Mouse (Mus musculus) urinary bladder, postnatal 36 days (tissue): ENCODE results near the gene Cobll1.

ENCODE experiments used
- DNase-seq, 2 experiments: peaks; one replicate each; pipeline ENCODE4 v3.0.0; 2022; ENCODE audit warnings: low spot score in 2 of 2, mixed read lengths in 1 of 2

Gene Cobll1

DNA sequence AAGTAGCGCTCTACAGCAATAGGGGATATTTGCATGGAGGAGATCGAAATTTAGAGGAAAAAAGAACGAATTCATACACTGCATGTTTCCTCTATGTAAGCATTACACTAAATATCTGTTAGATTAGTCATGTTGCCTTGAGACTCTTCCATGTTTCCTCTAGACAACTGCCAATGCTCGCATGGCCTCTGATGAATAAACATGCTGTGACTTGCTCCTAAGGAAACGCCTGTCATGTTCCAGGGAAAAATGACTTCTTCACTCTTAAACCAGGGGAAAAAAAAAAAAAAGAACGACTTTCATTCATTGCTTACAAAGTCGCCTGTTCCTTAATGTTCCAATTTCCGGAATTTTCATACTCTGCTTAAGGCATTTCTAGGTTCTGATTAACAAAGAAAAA, 2.1 kb downstream of the Cobll1 start:
- DNase-seq = no peak

- DNase-seq = no peak
These were observed 2.6 kb downstream of the Cobll1 start for GRCm38 (mm10) chr2:65236644-65237043.

- DNase-seq = peak; percentile 29 to 32
These were observed 6.3 kb downstream of the Cobll1 start for GRCm38 (mm10) chr2:65232756-65233535.

- DNase-seq = no peak
These were observed 10.8 kb downstream of the Cobll1 start for GRCm38 (mm10) chr2:65228426-65228825.

DNA sequence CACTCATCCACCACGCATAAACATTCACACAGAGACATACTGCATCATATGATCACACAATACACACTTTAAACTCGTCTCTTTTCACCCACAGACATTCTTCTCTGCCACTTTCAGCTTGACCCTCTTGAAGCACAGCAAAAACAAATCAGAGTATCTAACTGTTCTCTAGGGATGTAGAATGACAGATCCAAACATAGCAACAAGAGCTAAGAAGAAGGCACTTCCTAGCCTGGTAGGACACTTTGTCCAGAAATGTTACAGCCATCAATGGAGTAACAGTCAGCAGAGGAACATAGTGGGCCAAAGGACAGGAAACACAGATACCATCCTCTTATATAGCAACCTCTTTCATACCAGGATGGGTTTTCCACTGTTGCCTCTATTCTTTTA, 11.3 kb downstream of the Cobll1 start:
- DNase-seq = no peak

DNA sequence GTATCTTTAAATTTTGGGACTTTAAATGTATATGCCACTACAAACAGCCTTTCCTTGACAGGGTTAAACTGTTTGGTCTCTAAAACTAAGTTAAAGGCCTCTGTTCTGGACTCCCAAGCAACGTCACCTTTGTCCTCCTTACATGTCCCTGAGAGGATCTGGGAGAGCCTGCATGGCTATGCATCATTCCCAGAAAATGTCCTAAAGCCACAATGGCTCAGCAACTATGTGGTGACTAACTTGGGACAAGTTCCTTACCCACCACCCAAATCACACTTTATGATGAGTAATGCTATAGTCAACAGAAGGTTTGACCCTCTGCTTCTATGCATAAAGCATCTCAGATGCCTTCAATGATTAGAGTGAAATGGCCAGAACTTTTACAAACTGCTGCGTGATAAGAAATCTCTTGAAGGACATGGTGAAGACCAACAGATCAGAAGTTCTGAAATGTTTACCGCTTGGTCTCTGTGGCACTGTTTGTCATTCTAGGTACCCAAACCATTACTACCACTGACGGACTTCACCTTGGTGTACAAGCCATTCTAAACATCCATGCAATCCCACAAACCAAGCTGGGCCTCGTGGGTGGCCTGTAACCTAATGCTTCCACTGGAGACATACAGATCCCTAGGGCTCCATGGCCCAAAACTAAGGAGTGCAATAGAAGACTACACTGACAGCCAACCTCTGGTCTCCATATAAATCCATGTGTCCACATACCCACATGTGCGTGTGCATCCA, 11.9 kb downstream of the Cobll1 start:
- no peak for DNase-seq

DNA sequence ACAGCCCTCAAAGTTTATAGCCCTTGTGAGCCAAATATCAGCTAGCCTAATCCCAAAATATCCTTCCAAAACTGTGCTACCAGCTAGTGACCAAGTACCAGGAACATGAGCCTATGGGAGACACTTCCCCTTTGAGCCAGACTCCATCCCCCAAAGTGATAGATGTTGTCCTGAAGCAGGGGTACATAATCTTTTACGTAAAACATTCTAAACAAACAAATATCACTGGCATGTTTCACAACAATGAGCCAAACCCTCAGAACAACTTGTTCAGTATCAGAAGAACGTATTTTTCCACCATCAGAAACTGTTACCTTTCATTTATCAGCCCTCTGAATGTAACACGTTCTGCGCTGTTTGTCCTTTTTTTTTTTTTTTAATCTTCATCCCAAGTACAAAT, 12.7 kb downstream of the Cobll1 start:
- DNase-seq = no peak

DNA sequence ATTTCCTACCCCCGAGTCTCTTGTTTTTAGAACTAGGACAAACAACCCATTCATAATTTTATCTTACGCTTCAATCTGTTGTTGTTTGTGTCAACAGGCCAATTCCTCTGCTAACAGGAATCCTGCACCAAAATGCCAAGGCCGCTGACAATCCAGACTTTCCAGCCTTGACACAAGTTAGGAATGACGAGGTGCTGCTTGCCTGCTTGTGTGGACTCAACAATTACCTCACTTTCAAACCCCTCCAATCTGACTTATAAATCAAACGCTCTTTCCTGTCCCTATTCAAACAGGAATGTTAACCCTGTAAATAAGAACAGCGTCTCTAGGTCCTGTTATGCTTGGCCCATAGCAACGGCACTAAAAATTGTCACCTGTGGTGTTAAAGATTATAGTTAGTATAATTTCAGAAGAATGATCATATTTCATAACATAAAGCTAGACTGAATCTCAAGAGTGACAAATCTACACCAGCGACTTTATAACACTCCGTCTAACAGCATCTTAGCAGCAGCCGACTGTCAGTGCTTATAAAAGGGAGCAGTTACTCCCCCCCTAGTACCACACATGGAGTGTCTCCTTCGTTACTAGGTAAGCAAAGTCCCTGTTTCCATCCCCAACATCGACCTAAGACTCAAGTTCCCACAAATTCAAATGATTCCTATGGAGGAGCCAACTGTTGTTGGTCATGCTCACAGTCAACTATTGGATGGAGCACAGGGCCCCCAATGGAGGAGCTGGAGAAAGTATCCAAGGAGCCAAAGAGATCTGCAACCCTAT, 15.1 kb downstream of the Cobll1 start:
- no peak for DNase-seq

GRCm38 (mm10) chr2:65223012-65223411, 16.2 kb downstream of the Cobll1 start:
- DNase-seq = no peak

- no peak for DNase-seq
These were observed 17.6 kb downstream of the Cobll1 start for GRCm38 (mm10) chr2:65221646-65222045.

GRCm38 (mm10) chr2:65220563-65220962, 18.6 kb downstream of the Cobll1 start:
- DNase-seq = peak in 1 of 2 experiments; percentile 35

DNA sequence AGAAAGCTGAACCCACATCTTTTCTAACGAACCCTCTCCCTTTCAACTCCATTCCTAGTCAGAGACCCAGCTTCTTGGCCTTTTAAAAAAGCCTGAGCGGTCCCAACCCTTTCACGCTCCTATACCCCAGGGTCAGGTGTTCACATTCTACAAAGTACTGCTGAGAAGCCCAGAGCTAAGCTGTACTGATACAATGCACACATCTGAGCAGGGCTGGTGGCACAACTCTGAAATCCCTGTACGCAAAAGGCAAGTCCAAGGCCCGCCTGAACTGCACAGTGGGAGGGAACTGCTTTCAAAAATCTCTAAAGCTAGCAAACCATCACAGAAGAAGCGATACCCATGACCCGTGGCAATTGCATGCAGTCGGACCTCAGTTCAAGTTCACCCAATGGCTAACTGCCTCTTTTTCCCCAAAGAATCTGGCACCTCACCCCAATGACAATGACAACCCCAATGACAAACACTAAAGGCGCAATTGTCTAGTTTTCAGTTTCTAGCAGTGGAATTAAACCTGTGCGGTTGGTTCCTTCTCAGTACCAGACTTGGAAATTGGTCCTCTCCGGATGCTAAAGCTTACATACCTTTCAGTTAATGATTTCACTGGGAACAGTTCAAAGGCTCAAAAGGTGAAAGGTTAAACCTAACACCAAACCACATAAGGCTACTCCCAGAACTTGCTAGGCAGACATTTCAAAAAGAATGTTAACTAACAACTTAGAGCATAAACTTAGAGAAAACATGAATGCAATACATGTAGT, 19.6 kb downstream of the Cobll1 start:
- DNase-seq = no peak

DNA sequence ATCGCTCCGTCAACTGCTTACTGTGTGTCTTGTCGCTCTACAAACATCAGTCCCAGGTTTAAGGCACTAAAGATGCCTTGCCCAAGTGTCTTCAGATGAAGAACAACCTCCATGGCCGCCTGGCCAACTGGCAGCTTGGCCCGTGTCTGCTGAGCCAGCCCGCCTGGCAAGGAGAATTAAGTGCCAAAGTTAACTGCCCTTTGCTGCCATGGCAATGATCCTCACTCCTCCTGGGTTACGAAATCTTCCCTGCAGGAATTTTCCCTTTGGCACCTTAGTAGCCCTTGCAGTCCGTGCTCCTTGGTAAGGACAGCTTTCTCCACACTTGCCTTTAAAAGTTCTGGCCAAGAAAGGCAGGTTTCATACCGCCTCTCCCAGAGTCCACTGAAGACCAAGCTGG, 20.9 kb downstream of the Cobll1 start:
- DNase-seq = peak in 1 of 2 experiments; percentile 68

- no peak for DNase-seq
These were observed 21.5 kb downstream of the Cobll1 start for GRCm38 (mm10) chr2:65217677-65218076.

GRCm38 (mm10) chr2:65216163-65216562, 23.0 kb downstream of the Cobll1 start:
- DNase-seq = no peak

DNA sequence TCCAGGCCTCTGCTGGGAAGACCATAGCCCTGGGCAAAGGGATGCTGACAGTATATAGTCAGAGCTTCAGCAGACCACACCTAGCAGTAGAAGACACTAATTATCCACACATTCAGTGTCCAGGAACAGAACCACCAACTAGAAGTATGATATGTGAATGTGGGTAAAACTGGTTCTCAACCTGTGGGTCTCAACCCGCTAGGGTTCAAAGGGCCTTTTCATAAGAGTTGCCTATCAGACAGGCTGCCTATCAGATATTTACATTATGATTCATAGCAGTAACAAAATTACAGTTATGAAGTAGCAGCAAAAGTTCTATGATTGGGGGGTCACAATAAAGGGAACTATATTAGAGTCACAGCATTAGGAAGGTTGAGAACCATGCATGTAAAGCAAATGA, 24.6 kb downstream of the Cobll1 start:
- no peak for DNase-seq

GRCm38 (mm10) chr2:65213675-65214074, 25.5 kb downstream of the Cobll1 start:
- DNase-seq = no peak

- DNase-seq = no peak
These were observed 27.6 kb downstream of the Cobll1 start for GRCm38 (mm10) chr2:65211620-65212019.

DNA sequence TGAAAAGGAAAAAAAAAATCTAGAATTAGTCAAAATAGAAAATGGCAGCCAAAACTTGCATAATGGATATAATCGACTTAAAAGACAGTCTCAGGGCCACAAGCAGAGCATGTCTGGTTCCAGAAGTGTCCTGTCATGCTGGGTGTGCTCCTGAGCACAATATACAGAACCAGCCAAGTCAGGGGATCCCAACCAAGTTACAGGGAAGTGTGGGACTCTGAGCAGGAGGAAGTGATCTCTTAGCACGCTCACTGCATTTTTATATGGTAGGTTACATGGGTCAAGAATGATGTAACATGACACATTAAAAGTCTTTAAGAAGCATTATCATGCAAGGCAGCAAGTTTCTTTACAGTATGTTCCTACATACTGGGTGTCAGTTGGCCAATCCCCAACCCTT, 31.5 kb downstream of the Cobll1 start:
- no peak for DNase-seq

GRCm38 (mm10) chr2:65203699-65204098, 35.5 kb downstream of the Cobll1 start:
- no peak for DNase-seq

GRCm38 (mm10) chr2:65199706-65200105, 39.5 kb downstream of the Cobll1 start:
- DNase-seq = no peak

DNA sequence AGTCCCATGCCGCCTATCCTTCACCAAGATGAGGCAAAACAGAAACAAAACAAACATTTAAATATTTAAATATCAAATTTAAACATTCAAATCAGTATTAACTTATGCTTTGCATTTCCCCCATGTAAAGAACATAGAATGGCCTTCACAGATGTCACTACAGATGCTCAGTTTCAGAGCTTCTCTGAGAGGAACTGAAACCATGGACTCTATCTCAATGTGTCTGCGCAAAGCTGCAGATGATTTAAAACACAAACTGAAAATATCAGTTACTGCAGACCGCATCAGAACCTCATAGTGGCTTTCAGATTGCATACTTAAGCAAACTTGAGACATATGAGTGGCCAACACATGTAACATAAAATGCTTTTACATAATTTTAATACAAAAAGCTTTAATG, 40.6 kb downstream of the Cobll1 start:
- DNase-seq = no peak
